Mouse (Mus musculus) heart, postnatal 0 days (tissue): ENCODE measurements around the gene Slc22a23.

Experiments used
- CTCF ChIP-seq: IDR thresholded peaks from 2 replicates; pipeline ENCODE4 v1.5.1; 2016; ENCODE audit warnings: antibody characterized with exemption, control low read depth, low read depth
- EP300 ChIP-seq: IDR thresholded peaks from 2 replicates; pipeline ENCODE4 v1.6.1; 2016; ENCODE audit warnings: antibody characterized with exemption, low read depth

GRCm38 (mm10) chr13:34264508-34264907 lies 80.5 kb downstream of the Slc22a23 start:
- TF ChIP-seq CTCF (no peak), EP300 (no peak)
